Mouse (Mus musculus): Measurements from ENCODE around the gene Prmt3. TPM values are rescaled to one million over a fixed set of nuclear protein-coding genes. Genes with fewer than 3 reads are reported as not detected.

Gene Prmt3
- polyA plus RNA-seq, 1 experiment from 2014 or later = 56.3 TPM

DNA sequence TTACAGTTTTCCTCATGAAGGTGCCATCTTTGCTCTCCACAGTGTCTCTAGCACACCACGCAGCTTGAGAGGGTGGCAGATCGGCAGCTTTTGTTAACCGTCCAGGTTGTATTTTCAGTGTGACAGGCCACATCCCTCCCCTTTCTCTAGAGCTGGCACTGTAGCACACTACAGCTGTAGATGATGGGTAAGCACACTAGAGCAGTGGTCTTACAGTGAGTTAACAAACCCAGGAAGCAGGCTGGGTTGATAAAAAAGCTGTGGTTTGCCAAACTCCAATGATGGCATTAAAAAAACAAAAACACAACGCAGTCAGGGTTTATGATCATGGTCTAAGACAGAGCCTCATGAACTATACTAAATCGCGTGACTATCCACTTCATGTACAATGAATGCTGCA is 45.9 kb downstream of the Prmt3 start:
- no peak overlapping the region for H3K27ac ChIP-seq (ENCODE audit: low read depth, low read length)
- no peaks in the 10 kb centered on the region for H3K9me3 ChIP-seq (ENCODE audit: control insufficient read depth, low read length)
- no peak overlapping the region for H3K4me2 ChIP-seq (ENCODE audit: low read depth, low read length)
- H3K4me3 ChIP-seq (ENCODE audit: low read depth, low read length) = no peak overlapping the region
- H3K9ac ChIP-seq (replicated peaks; ENCODE audit: low read depth, low read length) = no peak overlapping the region
- no peak for ATAC-seq (ENCODE audit: low read depth)
- peaks cover 4% of the 10 kb centered on the region; the same call in 1 of the 2 replicates for H3K36me3 ChIP-seq (ENCODE audit: control insufficient read depth, insufficient read depth, low read length)
- 0 out of 2 replicates have a peak, but pooled peaks cover under 1% of the 10 kb centered on the region for H3K4me1 ChIP-seq (ENCODE audit: control insufficient read depth, insufficient read depth, low read length)
- 65% methylated on average over 6 of the region's 6 CpGs for WGBS
- no peaks in the 10 kb centered on the region for H3K27me3 ChIP-seq (ENCODE audit: control insufficient read depth, insufficient read depth, low read length)

DNA sequence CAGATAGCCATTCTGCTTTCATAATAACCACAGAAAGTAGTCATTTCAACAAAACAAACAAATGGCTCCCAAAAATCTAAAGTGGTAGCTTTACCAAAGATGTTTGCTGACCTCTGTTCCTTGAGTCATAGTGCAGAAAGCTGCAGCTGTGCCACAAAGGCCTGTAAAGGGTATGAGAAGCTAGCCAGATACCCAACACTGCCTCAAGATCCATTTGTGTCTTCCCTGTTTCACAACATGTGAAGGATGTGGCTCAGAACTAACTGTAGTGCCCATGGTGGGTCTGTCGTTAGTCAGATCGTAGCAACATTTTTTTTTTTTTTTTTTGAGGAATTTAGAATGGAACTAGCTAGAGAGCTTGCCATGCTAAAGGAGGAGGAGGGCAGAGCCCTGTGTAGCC is 46.4 kb downstream of the Prmt3 start:
- Histone ChIP-seq H3K27ac (ENCODE audit: low read depth, low read length) (no peak overlapping the region), H3K36me3 (ENCODE audit: control insufficient read depth, insufficient read depth, low read length) (peaks cover 9% of the 10 kb centered on the region; the same call in 1 of the 2 replicates), H3K9ac (replicated peaks; ENCODE audit: low read depth, low read length) (no peak overlapping the region), H3K9me3 (ENCODE audit: control insufficient read depth, low read length) (no peaks in the 10 kb centered on the region), H3K4me3 (ENCODE audit: low read depth, low read length) (no peak overlapping the region), H3K4me1 (ENCODE audit: control insufficient read depth, insufficient read depth, low read length) (no peaks in the 10 kb centered on the region), H3K4me2 (ENCODE audit: low read depth, low read length) (no peak overlapping the region), H3K27me3 (ENCODE audit: control insufficient read depth, insufficient read depth, low read length) (no peaks in the 10 kb centered on the region)
- WGBS = 86% methylated on average over 2 of the region's 2 CpGs
- ATAC-seq (ENCODE audit: low read depth) = no peak

DNA sequence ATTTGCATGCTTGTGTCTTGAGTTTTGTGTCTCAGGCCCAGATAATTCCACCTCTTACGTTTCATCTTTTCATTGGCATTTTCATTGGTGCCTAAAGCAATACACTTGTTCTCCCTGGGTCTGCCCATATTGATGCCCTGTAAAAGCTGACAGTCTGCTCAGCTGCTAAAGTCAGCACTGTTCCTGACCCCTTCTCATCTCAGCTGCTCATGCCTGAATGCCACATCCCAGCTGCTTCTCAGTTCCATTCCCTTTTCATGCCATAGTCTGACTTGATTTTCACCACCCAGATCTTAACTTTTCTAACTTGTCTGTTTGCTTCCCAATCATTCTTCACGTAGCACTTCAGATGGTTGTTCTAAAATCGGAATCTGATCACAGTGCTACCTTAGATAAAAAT is 47.3 kb downstream of the Prmt3 start:
- no peak overlapping the region for H3K27ac ChIP-seq (ENCODE audit: low read depth, low read length)
- H3K36me3 ChIP-seq (ENCODE audit: control insufficient read depth, insufficient read depth, low read length) = peaks cover 9% of the 10 kb centered on the region; the same call in 1 of the 2 replicates
- no peaks in the 10 kb centered on the region for H3K4me1 ChIP-seq (ENCODE audit: control insufficient read depth, insufficient read depth, low read length)
- no peak overlapping the region for H3K4me3 ChIP-seq (ENCODE audit: low read depth, low read length)
- H3K27me3 ChIP-seq (ENCODE audit: control insufficient read depth, insufficient read depth, low read length) = no peaks in the 10 kb centered on the region
- WGBS = 75% methylated on average over 3 of the region's 3 CpGs
- H3K9ac ChIP-seq (replicated peaks; ENCODE audit: low read depth, low read length) = no peak overlapping the region
- no peak for ATAC-seq (ENCODE audit: low read depth)
- H3K9me3 ChIP-seq (ENCODE audit: control insufficient read depth, low read length) = no peaks in the 10 kb centered on the region
- no peak overlapping the region for H3K4me2 ChIP-seq (ENCODE audit: low read depth, low read length)

DNA sequence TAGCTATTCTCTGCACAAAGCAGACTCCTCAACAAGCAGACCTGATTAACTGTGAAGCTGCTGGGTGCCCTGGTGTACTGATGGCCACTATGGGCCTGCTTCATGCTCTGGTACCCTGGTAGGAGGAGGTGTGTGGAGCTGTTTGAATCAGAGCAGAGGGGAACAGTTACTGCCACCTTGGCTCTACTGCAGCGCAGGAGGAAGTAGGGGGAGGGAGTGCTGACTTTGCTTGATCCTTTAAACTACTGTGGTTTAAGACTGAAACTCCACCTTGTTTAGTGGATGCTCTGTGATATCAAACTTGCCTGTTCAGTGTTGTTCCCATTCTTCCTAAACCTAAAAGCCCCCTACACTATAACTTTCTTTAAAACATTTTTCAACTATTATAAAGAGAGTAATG is 49.8 kb downstream of the Prmt3 start:
- 89% methylated on average over 1 of the region's 1 CpGs for WGBS
- peaks cover 9% of the 10 kb centered on the region; the same call in 1 of the 2 replicates for H3K36me3 ChIP-seq (ENCODE audit: control insufficient read depth, insufficient read depth, low read length)
- H3K4me3 ChIP-seq (ENCODE audit: low read depth, low read length) = no peak overlapping the region
- no peaks in the 10 kb centered on the region for H3K4me1 ChIP-seq (ENCODE audit: control insufficient read depth, insufficient read depth, low read length)
- H3K9ac ChIP-seq (replicated peaks; ENCODE audit: low read depth, low read length) = no peak overlapping the region
- no peak overlapping the region for H3K27ac ChIP-seq (ENCODE audit: low read depth, low read length)
- no peak for ATAC-seq (ENCODE audit: low read depth)
- H3K4me2 ChIP-seq (ENCODE audit: low read depth, low read length) = no peak overlapping the region
- H3K27me3 ChIP-seq (ENCODE audit: control insufficient read depth, insufficient read depth, low read length) = no peaks in the 10 kb centered on the region
- no peaks in the 10 kb centered on the region for H3K9me3 ChIP-seq (ENCODE audit: control insufficient read depth, low read length)

DNA sequence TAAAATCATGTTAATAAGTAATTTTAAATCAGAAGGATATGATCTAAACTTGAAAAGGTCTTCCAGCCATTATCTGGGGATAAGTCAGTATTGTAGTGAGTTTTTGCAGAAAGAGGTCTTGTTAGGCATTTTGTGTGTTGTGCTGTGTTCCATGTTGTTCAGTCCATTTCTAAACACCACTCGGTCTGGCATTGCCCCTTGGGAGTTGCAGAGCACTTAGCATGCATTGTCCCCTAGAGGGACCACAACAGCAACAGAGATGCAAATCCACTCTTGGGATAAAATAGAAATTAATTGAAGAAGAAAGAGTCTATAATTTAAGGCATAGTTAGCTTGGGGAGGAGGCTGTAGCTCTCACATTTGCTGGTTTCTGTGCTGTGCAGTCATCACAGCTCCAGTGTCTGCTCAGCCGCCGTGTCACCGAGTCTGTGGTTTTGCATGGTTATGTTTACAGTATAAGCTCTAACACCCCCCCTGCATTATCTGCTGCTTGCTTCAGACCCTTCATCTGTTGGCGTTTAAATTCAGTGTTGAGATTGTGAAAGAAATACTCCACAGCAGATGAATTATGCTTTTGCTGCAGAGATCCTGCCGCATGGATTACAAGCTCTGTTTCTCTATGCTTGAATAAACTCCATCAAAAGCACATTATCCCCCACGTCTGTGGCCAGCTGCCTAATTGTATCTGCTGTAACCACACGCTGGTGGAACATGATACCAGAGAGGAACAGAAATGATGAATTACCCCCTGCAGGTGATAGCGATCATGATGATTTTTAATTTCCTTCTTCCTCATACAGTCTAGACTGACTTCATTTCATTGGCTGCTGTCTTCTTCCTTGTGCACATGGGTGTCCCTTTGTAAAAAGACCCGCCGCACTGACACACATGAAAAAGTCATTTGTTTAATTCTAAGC is 64.5 kb downstream of the Prmt3 start:
- peak overlapping the region; percentile 52 for H3K27ac ChIP-seq (ENCODE audit: low read depth, low read length)
- peak; percentile 89 for ATAC-seq (ENCODE audit: low read depth)
- no peaks in the 10 kb centered on the region for H3K36me3 ChIP-seq (ENCODE audit: control insufficient read depth, insufficient read depth, low read length)
- H3K9me3 ChIP-seq (ENCODE audit: control insufficient read depth, low read length) = no peaks in the 10 kb centered on the region
- no peak overlapping the region for H3K9ac ChIP-seq (replicated peaks; ENCODE audit: low read depth, low read length)
- H3K4me2 ChIP-seq (ENCODE audit: low read depth, low read length) = peak overlapping the region; percentile 27; the same call in 1 of the 2 replicates
- no peaks in the 10 kb centered on the region for H3K27me3 ChIP-seq (ENCODE audit: control insufficient read depth, insufficient read depth, low read length)
- H3K4me3 ChIP-seq (ENCODE audit: low read depth, low read length) = no peak overlapping the region; the same call in 1 of the 2 replicates
- H3K4me1 ChIP-seq (ENCODE audit: control insufficient read depth, insufficient read depth, low read length) = peaks cover 15% of the 10 kb centered on the region
- 18% methylated on average over 11 of the region's 11 CpGs for WGBS

DNA sequence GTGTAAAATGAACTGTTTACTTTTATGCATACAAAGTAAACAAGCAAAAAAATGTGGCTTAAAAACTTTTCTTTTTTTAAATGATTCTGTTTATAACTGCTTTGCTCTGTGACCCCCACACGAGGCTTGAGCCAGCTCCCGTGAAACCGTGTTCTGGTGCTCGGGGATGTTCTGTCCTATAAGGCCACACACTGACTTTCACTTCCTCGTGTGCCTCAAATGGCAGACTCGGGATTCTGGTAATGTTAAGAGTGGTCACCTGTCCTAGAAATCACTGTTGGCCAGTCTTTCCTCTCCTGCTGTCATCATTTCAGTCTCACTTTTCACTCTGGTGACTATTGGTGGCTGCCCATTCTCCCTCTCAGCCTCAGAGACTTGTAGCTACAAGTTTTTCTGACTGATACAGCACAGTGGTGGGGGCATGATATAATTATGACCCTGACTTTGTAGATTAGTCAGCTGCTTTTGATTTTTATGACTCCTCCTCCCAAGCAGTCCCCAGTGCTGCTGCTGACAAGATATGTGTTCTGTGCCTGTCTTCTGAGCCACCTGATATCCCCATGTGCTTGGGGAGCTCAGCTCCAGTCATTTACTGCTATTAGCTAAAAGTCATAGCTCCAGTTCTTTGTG is 65.3 kb downstream of the Prmt3 start:
- Histone ChIP-seq H3K9me3 (ENCODE audit: control insufficient read depth, low read length) (no peaks in the 10 kb centered on the region), H3K27me3 (ENCODE audit: control insufficient read depth, insufficient read depth, low read length) (no peaks in the 10 kb centered on the region), H3K27ac (ENCODE audit: low read depth, low read length) (peak overlapping the region; percentile 52; the same call in 1 of the 2 replicates), H3K9ac (replicated peaks; ENCODE audit: low read depth, low read length) (no peak overlapping the region), H3K36me3 (ENCODE audit: control insufficient read depth, insufficient read depth, low read length) (no peaks in the 10 kb centered on the region), H3K4me3 (ENCODE audit: low read depth, low read length) (no peak overlapping the region), H3K4me2 (ENCODE audit: low read depth, low read length) (peak overlapping the region; percentile 27; the same call in 1 of the 2 replicates), H3K4me1 (ENCODE audit: control insufficient read depth, insufficient read depth, low read length) (peaks cover 15% of the 10 kb centered on the region)
- WGBS = 57% methylated on average over 6 of the region's 6 CpGs
- peak; percentile 25; the same call in 1 of the 2 replicates for ATAC-seq (ENCODE audit: low read depth)

DNA sequence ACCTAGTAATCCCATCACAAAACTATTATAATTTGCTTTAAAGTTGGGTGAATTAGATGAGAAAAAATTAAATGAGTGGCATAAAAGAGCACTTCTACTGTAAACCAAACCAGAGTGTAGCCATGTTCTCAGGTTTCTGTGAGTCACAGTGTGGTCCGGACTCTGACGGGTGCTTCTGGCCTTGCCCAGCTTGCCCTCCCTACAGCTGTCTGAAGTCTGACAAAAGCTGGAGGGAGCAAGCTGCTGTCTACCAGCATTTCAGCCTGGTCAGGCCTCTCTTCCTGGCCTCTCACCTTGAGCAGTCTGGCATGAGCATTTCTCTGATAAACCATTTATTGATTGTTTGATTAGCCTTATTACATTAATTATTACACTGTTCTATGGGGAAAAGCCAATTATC is 69.8 kb downstream of the Prmt3 start:
- H3K9me3 ChIP-seq (ENCODE audit: control insufficient read depth, low read length) = no peaks in the 10 kb centered on the region
- no peak overlapping the region for H3K4me3 ChIP-seq (ENCODE audit: low read depth, low read length)
- H3K36me3 ChIP-seq (ENCODE audit: control insufficient read depth, insufficient read depth, low read length) = no peaks in the 10 kb centered on the region
- no peak overlapping the region for H3K9ac ChIP-seq (replicated peaks; ENCODE audit: low read depth, low read length)
- no peak for ATAC-seq (ENCODE audit: low read depth)
- no peak overlapping the region for H3K4me2 ChIP-seq (ENCODE audit: low read depth, low read length)
- H3K27ac ChIP-seq (ENCODE audit: low read depth, low read length) = no peak overlapping the region
- 78% methylated on average over 2 of the region's 2 CpGs for WGBS
- H3K27me3 ChIP-seq (ENCODE audit: control insufficient read depth, insufficient read depth, low read length) = no peaks in the 10 kb centered on the region
- 0 out of 2 replicates have a peak, but pooled peaks cover 4% of the 10 kb centered on the region for H3K4me1 ChIP-seq (ENCODE audit: control insufficient read depth, insufficient read depth, low read length)

DNA sequence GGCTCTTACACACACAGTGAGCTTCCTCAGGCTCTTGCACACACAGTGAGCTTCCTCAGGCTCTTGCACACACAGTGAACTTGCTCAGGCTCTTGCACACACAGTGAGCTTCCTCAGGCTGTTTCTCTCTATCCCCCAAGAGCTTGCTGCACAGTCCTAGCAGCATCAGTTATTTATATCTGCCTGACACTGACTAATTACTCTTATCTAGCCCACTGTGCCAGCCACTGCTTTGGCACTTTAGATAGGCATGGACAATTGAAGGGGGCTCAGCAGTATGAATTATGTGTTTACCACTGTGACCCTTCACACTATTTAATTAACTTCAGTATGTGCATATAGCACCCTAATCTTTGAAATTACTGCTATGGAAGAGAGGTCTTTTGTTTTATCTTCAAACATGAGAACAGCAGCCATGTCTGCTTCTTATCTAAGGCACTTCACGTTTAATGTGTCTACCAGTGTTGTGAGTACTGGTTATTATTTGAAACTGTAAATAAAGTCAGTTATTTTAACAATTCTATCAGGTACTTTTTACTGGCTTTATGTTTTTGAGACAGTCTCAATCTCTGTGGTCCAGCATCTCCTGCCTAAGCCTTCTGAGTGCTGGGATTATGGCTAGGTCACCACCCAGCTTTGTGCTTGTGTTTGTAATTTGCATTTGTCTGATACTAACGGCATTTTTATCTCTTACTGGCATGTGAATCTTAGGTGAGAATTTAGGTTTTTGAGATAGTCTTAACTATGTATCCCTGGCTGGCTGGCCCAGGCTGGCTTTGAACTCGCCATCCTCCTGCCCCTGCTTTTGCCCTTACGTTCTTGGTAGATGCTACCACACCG is 75.4 kb downstream of the Prmt3 start:
- H3K27ac ChIP-seq (ENCODE audit: low read depth, low read length) = no peak overlapping the region
- ATAC-seq (ENCODE audit: low read depth) = no peak
- no peak overlapping the region for H3K9ac ChIP-seq (replicated peaks; ENCODE audit: low read depth, low read length)
- H3K4me1 ChIP-seq (ENCODE audit: control insufficient read depth, insufficient read depth, low read length) = no peaks in the 10 kb centered on the region
- H3K36me3 ChIP-seq (ENCODE audit: control insufficient read depth, insufficient read depth, low read length) = no peaks in the 10 kb centered on the region
- 86% methylated on average over 5 of the region's 5 CpGs for WGBS
- no peak overlapping the region for H3K4me2 ChIP-seq (ENCODE audit: low read depth, low read length)
- H3K9me3 ChIP-seq (ENCODE audit: control insufficient read depth, low read length) = no peaks in the 10 kb centered on the region
- H3K27me3 ChIP-seq (ENCODE audit: control insufficient read depth, insufficient read depth, low read length) = no peaks in the 10 kb centered on the region
- H3K4me3 ChIP-seq (ENCODE audit: low read depth, low read length) = no peak overlapping the region

Data from neural tube, embryonic 14.5 days (tissue).